Mouse (Mus musculus): ENCODE results near the gene Slc36a2.
A peak's percentile ranks its signal among the peaks of the same experiment; 100 is the strongest.

Gene Slc36a2

DNA sequence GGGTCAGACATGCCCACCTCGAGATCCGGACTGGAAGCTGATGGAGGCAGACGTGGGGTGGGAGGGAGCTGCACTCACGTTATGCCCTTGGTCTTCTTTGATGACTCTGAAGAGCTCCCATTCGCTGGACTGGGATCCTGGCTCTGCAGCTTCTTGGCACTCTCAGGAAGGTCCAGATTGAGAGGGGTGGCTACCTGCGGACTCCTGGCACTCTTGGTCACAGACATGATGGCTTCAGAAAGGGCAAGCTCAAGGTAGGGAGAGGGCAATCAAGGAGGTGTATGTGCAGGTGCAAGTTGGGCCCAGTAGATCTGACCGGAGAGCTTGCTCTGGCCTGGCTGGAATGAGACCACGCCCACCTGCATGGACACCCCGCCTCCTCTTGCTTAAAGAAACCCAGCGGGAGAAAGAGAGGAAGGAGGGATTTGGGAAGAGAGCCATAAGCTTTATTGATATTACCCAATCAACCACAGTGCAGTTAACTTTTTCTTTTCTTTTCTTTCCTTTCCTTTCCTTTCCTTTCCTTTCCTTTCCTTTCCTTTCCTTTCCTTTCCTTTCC is at the start of gene Slc36a2:
Gene Slc36a2 (minus strand): TSS at position 345 of the 559 bp plus-strand sequence.
- DNase-seq (ENCODE audit: low spot score in 2 of 2): peak in 1 of 2 experiments; percentile 13

DNA sequence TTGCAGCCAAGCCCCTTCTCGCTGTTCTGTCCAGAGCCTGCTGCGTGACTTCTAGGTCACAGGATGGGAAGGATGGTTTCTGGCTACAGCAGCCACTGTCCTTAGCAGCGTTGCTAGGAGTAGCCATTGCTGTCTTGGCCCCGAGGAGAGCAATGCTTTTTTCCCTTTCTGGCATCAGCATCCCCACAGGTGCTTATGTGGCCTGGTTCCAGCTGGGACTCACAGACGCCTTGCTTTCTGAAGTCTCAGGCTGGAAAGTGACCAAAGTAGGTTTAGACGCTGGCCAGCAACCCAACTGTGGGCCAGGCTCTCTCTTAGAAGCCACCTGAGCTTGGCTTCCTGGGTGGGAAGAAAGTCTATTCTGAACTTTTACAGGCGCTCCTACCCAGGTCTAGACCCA is 49.4 kb upstream of the Slc36a2 start:
- no peak for DNase-seq (ENCODE audit: low spot score in 2 of 2)

DNA sequence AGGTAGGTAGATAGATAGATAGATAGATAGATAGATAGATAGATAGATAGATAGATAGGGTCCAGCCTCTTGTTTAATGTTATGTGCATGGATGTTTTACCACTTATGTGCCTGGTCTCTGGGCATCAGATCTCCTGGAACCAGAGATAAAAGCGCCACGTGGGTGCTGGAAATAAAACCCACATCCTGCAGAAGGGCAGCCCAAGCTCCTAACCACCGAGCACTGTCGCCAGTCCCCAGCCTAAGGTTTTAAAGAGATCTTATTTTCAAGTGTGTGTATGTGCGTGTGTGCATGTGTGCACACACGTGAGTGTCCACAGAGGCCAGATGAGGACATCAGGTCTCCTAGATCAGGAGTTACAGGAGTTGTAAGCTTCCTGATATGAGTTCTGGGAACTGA is 46.2 kb upstream of the Slc36a2 start:
- DNase-seq (ENCODE audit: low spot score in 2 of 2): no peak

DNA sequence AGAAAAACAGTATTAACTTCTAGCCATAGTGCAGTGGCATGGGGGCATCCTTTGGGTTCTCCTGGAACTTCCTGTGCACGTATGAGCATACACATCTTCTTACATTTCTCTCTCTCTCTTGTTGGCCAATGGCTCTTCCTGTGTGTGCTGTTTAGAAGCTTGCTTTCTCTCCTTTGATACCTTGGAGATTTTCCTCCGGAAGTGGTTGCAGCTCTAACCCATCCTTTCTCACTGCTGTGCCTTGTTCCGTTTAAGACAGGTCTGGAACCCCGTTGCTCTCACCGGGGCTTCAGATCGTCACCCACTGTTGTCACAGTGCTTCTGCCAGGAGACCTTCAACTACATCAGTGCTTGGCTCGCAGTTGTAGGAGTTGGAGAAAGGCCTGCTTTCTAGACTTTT is 36.4 kb upstream of the Slc36a2 start:
- DNase-seq (ENCODE audit: low spot score in 2 of 2): no peak

DNA sequence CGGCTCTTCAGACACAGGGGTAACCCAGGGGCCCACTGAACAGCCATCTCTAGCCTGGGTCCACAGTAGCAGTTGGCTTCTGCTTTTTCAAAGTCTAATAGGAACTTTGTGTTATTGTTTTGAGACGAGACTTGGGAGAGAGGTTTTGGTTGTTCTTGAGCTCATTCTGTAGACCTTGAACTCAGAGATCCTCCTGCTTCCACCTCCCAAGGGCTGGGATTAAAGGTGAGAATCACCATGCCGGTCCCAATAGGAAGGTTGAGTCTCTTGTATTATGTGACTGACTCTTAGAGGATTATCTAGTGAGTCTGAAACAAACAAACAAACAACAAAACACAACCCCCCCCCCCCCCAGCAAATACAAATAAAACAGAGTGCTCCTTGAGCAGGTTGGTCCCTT is 33.6 kb upstream of the Slc36a2 start:
- DNase-seq (ENCODE audit: low spot score in 2 of 2): no peak

DNA sequence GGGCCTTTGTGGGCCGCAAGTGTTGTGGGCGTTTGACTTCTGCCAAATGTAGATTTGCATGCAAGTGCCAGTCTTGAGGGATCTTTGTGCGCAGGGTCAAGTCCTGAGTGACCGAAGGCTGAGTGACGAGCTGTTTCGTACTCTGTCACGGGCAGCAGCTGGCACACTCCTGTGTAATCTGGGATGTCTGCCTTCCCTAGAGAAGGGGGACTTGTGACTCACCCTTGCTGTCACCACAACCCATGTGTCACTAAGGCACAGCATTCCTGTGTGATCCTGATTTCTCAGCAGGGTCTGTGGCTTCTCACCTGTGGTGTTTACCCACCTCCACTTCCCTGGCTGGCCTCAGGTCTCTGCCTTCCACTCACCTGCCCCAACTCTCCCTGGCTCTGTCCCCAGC is 33.0 kb upstream of the Slc36a2 start:
- DNase-seq (ENCODE audit: low spot score in 2 of 2): no peak

DNA sequence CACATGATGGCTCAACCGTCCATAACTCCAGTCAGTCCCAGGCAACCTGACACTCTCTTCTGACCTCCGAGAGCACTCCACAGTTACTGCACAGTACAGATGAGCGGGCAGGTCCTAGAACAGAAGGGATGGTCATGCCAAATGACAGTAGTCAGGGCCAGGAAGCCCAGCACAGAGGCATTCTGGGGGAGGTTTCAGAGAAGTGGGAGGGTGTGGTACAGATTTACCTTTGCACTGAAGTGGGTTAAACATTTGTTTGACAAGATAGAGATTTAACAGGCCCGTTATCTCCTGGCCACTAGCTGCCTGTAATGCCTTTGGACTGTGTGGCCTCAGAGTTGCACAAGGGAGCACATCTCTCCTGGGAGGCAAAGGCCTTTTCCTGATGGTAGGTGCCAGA is 32.5 kb upstream of the Slc36a2 start:
- no peak for DNase-seq (ENCODE audit: low spot score in 2 of 2)

DNA sequence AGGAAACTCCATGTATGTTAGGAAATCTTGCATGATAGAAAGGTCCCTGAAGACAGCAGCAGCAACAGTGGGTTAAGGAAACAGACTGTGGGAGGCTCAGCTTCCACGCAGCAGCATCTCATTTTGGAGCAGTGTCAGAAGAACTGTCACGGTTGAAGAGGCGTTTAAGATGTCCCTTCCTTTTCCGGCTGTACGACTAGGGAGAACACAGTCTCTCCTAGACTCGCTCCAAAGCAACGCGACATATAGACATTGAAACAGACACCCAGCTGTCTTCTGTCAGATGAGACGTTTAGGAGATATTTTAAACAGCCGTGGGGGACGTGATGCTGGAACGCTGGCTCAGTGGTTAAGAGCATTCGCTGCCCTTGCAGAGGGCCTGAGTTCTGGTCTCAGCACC is 32.0 kb upstream of the Slc36a2 start:
- no peak for DNase-seq (ENCODE audit: low spot score in 2 of 2)

DNA sequence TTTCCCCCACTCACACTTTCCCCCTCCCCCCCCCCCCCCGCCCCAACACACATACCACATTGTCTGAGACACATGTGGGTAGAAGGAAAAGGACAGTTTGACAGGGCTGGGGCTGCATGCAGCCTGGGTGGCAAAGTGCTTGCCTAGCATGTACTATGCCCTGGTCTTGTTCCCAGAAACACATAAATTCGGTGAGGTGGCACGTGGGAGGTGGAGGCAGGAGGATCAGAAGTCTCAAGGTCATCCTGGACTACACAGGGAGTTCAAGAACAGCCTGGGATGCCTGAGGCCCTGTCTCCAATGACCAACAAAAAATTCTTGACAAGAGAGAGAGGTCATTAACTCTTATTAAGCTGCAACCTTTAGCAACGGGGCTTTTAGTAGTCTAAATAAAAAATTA is 31.2 kb upstream of the Slc36a2 start:
- no peak for DNase-seq (ENCODE audit: low spot score in 2 of 2)

DNA sequence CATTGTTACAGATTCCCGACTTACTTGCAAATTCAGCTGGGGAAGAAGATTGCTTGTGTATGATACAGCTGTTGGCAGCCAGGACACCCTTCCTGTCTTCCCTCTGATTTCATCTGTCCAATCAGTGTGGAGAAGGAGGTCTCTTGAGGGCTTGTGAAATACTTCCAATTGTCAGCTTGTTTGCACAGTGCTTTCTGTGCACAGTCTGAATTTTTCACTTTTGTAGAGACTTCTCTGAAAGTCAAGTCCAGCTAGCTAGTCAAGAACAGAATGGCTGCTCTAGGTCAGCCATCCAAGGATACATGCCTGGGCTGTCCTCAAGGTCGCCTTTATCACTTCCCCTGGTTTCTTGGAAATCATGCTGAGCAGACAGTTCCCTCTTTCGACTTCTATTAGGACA is 30.1 kb upstream of the Slc36a2 start:
- no peak for DNase-seq (ENCODE audit: low spot score in 2 of 2)

DNA sequence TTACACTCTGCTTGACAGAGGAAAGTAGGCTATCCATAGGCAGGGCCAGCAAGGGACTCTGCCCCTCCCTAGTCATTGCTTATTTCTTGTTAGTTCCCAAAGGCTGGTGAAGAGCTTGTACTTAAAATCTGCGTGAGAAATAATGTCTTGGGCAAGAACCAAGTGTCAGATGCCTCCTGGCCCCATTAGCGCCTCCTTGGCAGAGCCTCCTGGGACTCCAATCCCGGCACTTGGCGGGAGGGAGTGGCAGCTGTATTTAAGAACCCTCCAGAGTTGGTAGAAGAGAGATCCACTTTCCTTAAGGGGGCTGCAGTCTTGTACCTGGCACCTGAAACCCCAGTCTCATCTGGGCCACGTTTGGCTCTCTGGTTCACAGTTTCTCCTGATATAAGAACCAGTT is 29.3 kb upstream of the Slc36a2 start:
- no peak for DNase-seq (ENCODE audit: low spot score in 2 of 2)

DNA sequence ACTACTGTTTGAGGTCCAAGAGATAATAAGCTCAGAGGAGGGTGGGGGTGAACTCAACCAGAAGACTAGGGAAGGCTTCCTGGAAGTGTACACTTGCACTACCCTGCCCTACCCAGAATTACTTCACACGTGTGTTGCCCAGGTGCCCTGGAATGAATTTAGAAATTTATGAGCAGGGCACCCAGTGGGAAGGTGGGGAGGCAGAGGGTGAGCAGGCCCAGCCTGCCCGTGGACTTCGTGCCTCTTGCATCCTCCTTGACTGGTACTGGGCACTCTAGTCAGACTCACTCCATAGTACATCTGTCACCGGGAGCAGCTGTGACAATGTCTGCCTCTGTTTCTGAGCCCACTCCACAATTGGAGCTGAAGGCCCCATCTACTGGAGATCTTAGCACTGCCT is 28.6 kb upstream of the Slc36a2 start:
- DNase-seq (ENCODE audit: low spot score in 2 of 2): no peak

DNA sequence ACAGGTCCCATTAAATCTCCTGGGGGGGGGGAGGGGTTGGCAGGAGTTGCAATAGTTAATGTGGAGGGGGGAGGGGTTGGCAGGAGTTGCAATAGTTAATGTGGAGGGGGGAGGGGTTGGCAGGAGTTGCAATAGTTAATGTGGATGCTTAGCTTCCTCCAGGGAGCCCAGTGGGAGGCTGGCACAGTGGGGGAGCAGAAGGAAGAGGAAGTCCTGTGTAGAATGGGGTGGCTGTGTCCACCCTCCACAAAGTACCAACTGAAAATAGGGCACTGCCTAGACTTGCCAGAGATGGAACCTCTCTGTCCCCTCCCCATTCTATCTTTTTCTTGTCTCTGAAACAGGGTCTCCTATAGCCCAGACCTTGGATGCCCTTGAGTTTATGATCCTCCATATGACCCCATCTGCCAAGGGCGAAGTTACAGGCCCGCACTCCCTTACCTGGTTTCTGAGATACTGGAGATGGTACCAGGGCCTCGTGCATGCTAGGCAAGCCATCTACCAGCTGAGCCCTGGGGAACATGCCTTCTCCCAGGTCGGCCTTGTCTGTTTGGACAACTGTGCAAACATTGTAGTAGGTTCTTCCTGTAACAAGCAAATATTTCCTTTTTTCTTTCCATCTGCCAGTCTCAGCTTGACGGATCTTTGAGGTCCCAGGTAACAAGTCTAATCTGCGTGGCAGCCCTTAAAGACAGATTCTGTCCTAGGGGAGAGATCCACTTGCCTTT is 24.9 kb upstream of the Slc36a2 start:
- DNase-seq (ENCODE audit: low spot score in 2 of 2): no peak

DNA sequence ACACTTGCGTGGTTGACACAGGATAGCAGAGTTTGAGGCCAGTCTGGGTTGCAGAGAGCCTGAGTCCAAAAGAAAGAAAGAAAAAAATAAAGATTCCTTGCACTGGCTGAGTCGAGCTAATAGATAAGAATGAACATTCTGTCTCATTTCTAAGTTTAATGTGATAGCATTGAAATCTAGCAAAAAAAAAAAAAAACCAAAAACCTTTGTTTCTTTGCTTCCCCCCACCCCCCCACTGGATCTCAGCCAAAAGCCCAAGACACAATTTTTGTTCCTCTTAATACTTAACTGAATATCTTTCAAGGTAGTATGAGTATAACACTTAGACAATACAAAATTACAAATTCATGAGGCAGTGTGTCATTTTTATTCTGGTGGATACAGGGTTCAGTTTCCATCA is 24.2 kb upstream of the Slc36a2 start:
- DNase-seq (ENCODE audit: low spot score in 2 of 2): no peak

DNA sequence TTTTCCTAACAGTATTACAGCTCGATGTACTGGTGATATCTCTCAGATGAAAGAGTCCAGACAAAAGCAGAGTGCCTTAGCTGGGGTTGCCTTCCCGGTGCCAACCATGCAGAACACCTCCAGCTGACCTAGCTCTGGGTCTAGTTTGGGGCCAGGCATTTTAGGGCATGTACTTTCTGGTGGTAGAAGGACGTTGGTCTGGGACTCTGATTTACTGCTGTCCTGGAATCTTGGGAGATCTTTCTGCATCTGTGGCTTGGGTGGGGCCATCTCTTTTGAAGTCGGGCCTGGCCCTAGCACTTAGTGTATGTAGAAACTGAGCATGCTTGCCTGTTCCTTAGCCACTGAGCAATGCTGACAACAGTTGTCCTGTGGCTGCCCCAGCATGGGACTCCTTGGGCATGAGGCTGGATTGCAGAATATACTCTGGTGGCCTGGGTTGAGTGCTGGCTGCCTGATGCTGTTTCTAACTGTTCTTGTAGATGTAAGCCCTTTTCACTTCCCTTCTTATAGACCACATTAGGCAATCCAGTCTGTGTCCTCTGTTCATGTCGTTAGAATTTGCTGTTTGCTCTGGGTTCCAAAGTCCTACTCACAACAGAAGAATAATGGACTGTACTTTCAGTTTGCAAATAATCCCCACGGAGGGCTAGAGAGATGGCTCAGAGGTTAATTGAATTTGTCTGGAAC is 23.3 kb upstream of the Slc36a2 start:
- DNase-seq (ENCODE audit: low spot score in 2 of 2): no peak

DNA sequence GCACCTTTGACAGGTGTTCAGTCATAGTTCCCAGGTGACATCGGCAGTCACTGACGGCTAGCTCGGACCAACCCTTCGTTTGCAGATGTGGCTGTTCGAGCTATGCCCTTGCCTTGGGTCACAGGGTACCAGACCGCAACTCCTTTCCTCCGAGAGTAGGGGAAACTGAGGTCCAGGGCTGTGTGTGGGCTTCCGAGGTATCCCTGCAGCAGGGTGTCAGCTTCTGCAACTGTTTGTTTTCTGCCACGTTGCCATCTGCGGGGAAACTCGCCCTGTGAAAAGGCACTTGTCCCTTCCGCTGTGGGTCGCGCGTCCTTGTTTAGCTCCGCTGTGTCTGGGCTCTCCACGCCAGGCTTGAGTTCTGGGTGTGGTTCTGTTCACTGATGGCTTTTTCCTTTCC is 19.7 kb upstream of the Slc36a2 start:
- peak; percentile 22 to 54 for DNase-seq (ENCODE audit: low spot score in 2 of 2)

DNA sequence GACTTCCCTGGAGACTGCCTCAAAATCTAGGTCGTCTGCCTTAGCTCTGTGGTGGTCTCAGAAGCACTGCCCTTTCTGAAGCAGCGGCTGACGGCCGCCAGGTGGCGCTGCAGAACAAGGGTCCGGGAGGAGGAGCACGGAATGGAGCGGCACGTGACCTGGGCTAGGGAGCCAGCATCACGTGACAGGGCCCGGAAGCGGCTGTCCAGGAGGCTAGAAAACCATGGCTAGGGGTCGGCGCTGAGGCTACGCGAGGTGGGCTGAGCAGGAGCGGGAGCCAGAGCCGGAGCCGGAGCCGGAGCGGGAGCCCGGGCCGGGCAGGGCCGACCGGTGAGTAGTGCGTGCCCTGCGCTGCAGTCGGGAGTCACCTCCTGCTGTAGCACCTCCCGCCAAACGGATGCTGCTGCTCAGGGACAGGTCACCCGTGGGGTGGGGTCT is 19.3 kb upstream of the Slc36a2 start, which contains the start of gene Slc36a1:
Gene Slc36a1 (plus strand): TSS at position 192 of the 438 bp plus-strand sequence.
- DNase-seq (ENCODE audit: low spot score in 2 of 2): peak; percentile 90 to 94

DNA sequence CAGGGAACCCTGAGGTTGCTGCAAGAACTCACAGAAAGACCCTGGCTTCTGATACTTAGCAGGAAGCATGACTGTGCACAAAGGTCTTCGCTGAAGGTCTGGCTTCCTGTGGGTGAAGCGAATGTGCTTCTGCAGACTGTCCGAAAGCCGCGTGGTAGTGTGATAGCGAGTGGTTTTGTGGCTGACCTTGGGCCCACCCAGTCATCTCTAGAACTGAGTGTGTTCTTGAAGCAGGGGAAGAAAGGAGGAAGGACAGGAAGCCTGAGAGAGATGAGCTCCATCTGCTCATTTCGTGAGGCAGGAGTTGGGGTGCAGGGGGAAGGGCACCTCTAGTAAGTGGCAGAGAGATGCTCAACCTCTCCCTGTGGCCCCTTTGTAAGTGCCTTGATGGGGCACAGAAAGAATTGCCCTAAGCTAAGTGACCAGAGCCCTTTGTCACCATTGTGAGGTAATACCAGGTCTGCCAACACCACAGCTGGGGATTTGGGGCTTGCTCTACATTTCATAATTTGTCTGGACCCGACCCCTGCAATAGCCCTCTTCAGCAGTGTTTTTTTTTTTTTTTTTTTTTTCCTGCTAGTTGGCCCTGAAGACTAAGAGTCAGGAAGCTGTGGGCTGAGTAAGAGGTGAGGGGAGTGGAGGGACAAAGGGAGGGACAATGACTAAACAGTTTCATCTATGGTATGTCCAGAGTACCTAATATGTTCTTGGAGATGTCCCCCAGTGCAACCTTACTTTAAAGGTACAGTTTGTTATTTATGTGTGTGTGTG is 13.0 kb upstream of the Slc36a2 start:
- no peak for DNase-seq (ENCODE audit: low spot score in 2 of 2)

DNA sequence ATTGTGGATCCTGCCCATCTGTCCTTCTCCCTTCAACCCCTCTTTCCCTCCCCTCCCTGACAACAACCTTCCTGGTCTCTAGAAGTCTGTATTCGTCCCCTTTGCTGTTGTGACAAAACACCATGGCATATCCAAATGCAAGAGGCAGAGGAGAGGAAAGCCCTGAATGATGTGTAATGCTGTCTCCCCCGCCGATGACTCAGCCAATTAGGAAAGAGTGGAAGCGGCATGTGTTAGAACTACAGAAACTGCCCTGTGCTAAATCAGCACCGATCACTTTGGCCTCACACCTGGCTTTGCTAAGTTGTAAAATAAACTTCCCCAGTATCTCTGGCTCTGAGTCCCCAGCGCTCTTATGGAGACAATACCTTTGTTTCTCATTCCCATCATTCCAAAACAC is 12.2 kb upstream of the Slc36a2 start:
- no peak for DNase-seq (ENCODE audit: low spot score in 2 of 2)

DNA sequence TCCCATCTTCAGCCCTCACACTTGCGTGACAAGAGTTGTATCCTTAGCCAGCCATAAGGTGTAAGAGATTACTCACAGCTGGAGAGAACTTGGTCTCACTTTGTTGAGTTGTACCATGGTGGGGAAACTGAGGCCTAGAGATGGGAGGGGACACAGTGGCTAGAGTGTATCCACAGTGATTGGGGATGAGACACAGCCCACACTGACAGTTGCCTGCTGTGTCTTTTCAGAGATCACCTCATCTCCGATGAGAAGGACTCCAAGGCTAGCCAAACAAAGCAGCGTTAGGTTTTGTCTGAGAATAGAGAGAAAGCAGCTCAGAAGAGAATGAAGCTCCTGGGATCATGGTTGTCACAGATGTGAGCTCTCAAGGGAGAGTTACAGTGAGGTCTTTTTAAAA is 5.3 kb upstream of the Slc36a2 start:
- DNase-seq (ENCODE audit: low spot score in 2 of 2): no peak

DNA sequence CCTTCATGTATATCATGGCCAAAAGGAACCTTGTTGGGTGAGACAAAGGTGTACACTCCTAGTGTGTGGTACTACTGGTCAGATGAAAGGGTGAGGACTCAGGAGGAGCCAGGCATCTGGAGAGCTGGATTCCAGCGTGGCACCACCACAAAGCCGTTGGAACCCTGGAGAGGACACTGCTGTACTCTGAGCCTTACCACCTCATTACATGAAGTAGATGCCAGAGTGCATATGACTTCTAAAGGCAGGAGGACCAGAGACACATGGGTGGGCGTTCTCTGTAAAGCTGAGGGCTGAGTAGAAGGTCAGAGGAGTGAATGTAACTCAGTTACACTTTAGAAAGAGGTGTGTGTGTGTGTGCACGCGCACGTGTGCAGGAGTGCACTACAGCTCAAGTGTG is 2.9 kb upstream of the Slc36a2 start:
- no peak for DNase-seq (ENCODE audit: low spot score in 2 of 2)

DNA sequence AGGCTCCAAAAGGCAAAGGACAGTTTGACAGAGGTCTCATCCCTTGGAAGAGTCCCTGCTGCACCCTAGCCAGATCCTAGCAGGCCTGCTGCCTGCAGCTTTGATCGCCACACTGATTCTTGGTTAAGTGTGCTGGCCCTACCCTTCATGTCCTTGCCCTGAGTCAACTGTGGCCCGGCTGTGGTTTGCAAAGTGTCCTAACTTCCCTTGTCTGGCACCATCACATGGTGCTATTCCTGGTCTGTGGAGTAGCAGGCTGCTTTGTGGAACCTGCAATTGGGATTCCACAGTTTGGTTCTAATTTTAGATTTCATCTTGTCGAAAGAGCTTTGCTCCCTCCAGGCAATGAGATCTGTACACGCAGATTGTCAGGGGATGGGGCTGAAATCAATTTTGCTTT is 2.4 kb upstream of the Slc36a2 start:
- no peak for DNase-seq (ENCODE audit: low spot score in 2 of 2)

All from urinary bladder, adult 18-20 months (tissue).